Mouse (Mus musculus) forebrain, postnatal 0 days (tissue): Measurements from ENCODE around the gene Ak8. TPM values are rescaled to one million over a fixed set of nuclear protein-coding genes. Genes with fewer than 3 reads are reported as not detected.

Experiments
- ATAC-seq: fragments of 200-750 bp; cut with Nextera tagmentation; 2 replicates; pipeline ENCODE4 v1.8.0; 2017; ENCODE audit warnings: mild to moderate bottlenecking, moderate library complexity
- DNase-seq: peaks from one replicate; pipeline ENCODE4 v3.0.0-alpha.2; 2015
- H3K27ac ChIP-seq: fragments of 300-500 bp; sonication (generic); 2 replicates; pipeline ENCODE4 v1.5.1; 2014; ENCODE audit warnings: low read depth, mild to moderate bottlenecking, antibody characterized with exemption, low read length, moderate library complexity, mixed read lengths
- H3K27me3 ChIP-seq: fragments of 300-500 bp; sonication (generic); 2 replicates; pipeline ENCODE4 v1.6.1; 2014; ENCODE audit warnings: mild to moderate bottlenecking, low read length, mixed read lengths; ENCODE audit not compliant: insufficient read depth
- H3K36me3 ChIP-seq: fragments of 300-500 bp; sonication (generic); 2 replicates; pipeline ENCODE4 v1.6.1; 2014; ENCODE audit warnings: mild to moderate bottlenecking, moderate library complexity; ENCODE audit not compliant: insufficient read depth
- H3K4me1 ChIP-seq: fragments of 300-500 bp; sonication (generic); 2 replicates; pipeline ENCODE4 v1.6.1; 2014; ENCODE audit warnings: antibody characterized with exemption; ENCODE audit not compliant: insufficient read depth
- H3K4me2 ChIP-seq: fragments of 300-500 bp; sonication (generic); 2 replicates; pipeline ENCODE4 v1.6.1; 2014; ENCODE audit warnings: low read depth, mild to moderate bottlenecking, moderate library complexity
- H3K4me3 ChIP-seq: fragments of 300-500 bp; sonication (generic); 2 replicates; pipeline ENCODE4 v1.5.1; 2014; ENCODE audit warnings: low read depth, low read length, mixed read lengths
- H3K9ac ChIP-seq: fragments of 300-500 bp; sonication (generic); 2 replicates; pipeline ENCODE4 v1.6.1; 2014; ENCODE audit warnings: mild to moderate bottlenecking
- H3K9me3 ChIP-seq: fragments of 300-500 bp; sonication (generic); 2 replicates; pipeline ENCODE4 v1.6.1; 2016; ENCODE audit warnings: low read length
- CTCF ChIP-seq: sonication (generic); IDR thresholded peaks from 2 replicates; pipeline ENCODE4 v1.5.1; 2016; ENCODE audit warnings: antibody characterized with exemption, control low read depth, low read depth
- WGBS: fragments of 180-500 bp; shearing (Covaris S2); extraction: QIAGEN DNeasy Blood & Tissue Kit; methylation state at CpG from one replicate; pipeline ENCODE4 v1.1.7; 2014; 5-methylcytosine and 5-hydroxymethylcytosine counted together
- polyA plus RNA-seq: library from polyadenylated mRNA; unstranded; fragments of >200 nt; fragmentation: Nextera tagmentation; extraction: Ambion mirVana; gene quantifications from 2 replicates; pipeline ENCODE4 v1.2.1, GENCODE M21; 2015
- total RNA-seq: library from RNA; depleted of rRNA; stranded (reverse); fragments of >200 nt; gene quantifications from 2 replicates; pipeline ENCODE4 v1.2.3, GENCODE M21; 2014

Ak8 gene
- total and polyA plus RNA-seq, 2 experiments from 2014 or later: 1.7 to 5.2 TPM

- no peak overlapping the region for H3K4me2 ChIP-seq
- ATAC-seq (peak; percentile 68), DNase-seq (peak; percentile 50)
- H3K9me3 ChIP-seq: no peaks in the 10 kb centered on the region
- H3K4me3 ChIP-seq: no peak overlapping the region
- TF ChIP-seq CTCF: no peak
- no peaks in the 10 kb centered on the region for H3K4me1 ChIP-seq
- H3K27me3 ChIP-seq: no peaks in the 10 kb centered on the region
- no peak overlapping the region for H3K9ac ChIP-seq
- H3K27ac ChIP-seq: no peak overlapping the region
- no peaks in the 10 kb centered on the region for H3K36me3 ChIP-seq
Observed at GRCm38 (mm10) chr2:28730676-28731075, 30.7 kb downstream of the Ak8 start.

GRCm38 (mm10) chr2:28737112-28737511 is 37.1 kb downstream of the Ak8 start:
- Histone ChIP-seq H3K4me2 (no peak overlapping the region), H3K4me1 (no peaks in the 10 kb centered on the region), H3K4me3 (no peak overlapping the region), H3K27ac (no peak overlapping the region), H3K9me3 (no peaks in the 10 kb centered on the region), H3K9ac (no peak overlapping the region), H3K27me3 (no peaks in the 10 kb centered on the region; the same call in 1 of the 2 replicates), H3K36me3 (no peaks in the 10 kb centered on the region)
- no peak for TF ChIP-seq CTCF
- 52% methylated on average over 5 of the region's 5 CpGs for WGBS
- DNase-seq (peak; percentile 23), ATAC-seq (no peak)

- Histone ChIP-seq H3K9ac (no peak overlapping the region), H3K4me2 (no peak overlapping the region), H3K27me3 (no peaks in the 10 kb centered on the region; the same call in 1 of the 2 replicates), H3K4me1 (no peaks in the 10 kb centered on the region), H3K9me3 (no peaks in the 10 kb centered on the region), H3K27ac (no peak overlapping the region), H3K4me3 (no peak overlapping the region), H3K36me3 (no peaks in the 10 kb centered on the region)
- TF ChIP-seq CTCF: no peak
- 85% methylated on average over 5 of the region's 5 CpGs for WGBS
- DNase-seq (no peak), ATAC-seq (no peak)
Observed at GRCm38 (mm10) chr2:28740159-28740558, 40.2 kb downstream of the Ak8 start.

GRCm38 (mm10) chr2:28742701-28743100 is 42.7 kb downstream of the Ak8 start:
- Histone ChIP-seq H3K9ac (no peak overlapping the region), H3K4me1 (no peaks in the 10 kb centered on the region), H3K4me3 (no peak overlapping the region), H3K4me2 (no peak overlapping the region), H3K36me3 (no peaks in the 10 kb centered on the region), H3K9me3 (no peaks in the 10 kb centered on the region), H3K27ac (no peak overlapping the region), H3K27me3 (no peaks in the 10 kb centered on the region; the same call in 1 of the 2 replicates)
- no peak for TF ChIP-seq CTCF
- no peak for DNase-seq
- 68% methylated on average over 8 of the region's 8 CpGs for WGBS
- no peak for ATAC-seq

- ATAC-seq (no peak), DNase-seq (no peak)
- Histone ChIP-seq H3K4me1 (no peaks in the 10 kb centered on the region), H3K4me3 (no peak overlapping the region), H3K27ac (no peak overlapping the region), H3K36me3 (no peaks in the 10 kb centered on the region), H3K9ac (no peak overlapping the region), H3K27me3 (peaks cover 9% of the 10 kb centered on the region; the same call in 1 of the 2 replicates), H3K4me2 (no peak overlapping the region), H3K9me3 (no peaks in the 10 kb centered on the region)
- 73% methylated on average over 15 of the region's 15 CpGs for WGBS
- no peak for TF ChIP-seq CTCF
Observed at GRCm38 (mm10) chr2:28746682-28747332, 46.8 kb downstream of the Ak8 start.

GRCm38 (mm10) chr2:28747705-28748104 is 47.7 kb downstream of the Ak8 start:
- Histone ChIP-seq H3K4me3 (no peak overlapping the region), H3K27ac (no peak overlapping the region), H3K9me3 (no peaks in the 10 kb centered on the region), H3K36me3 (no peaks in the 10 kb centered on the region), H3K9ac (no peak overlapping the region), H3K4me1 (0 out of 2 replicates have a peak, but pooled peaks cover 2% of the 10 kb centered on the region), H3K27me3 (peaks cover 9% of the 10 kb centered on the region; the same call in 1 of the 2 replicates), H3K4me2 (no peak overlapping the region)
- TF ChIP-seq CTCF: no peak
- 85% methylated on average over 2 of the region's 2 CpGs for WGBS
- ATAC-seq (no peak), DNase-seq (no peak)

GRCm38 (mm10) chr2:28751186-28751585 is 51.2 kb downstream of the Ak8 start:
- Histone ChIP-seq H3K9ac (peak overlapping the region; percentile 43), H3K27ac (no peak overlapping the region), H3K4me1 (0 out of 2 replicates have a peak, but pooled peaks cover 2% of the 10 kb centered on the region), H3K36me3 (no peaks in the 10 kb centered on the region), H3K27me3 (peaks cover 28% of the 10 kb centered on the region; the same call in 1 of the 2 replicates), H3K4me3 (peak overlapping the region; percentile 35), H3K4me2 (peak overlapping the region; percentile 70), H3K9me3 (no peaks in the 10 kb centered on the region)
- no peak for TF ChIP-seq CTCF
- ATAC-seq (peak; percentile 23; the same call in 1 of the 2 replicates), DNase-seq (peak; percentile 49)
- 2% methylated on average over 17 of the region's 17 CpGs for WGBS
